Mouse (Mus musculus) embryonic fibroblast, embryonic 13.5 days (primary cell): ENCODE measurements around the gene Zfp658. TPM values are rescaled to one million over a fixed set of nuclear protein-coding genes. Genes with fewer than 3 reads are reported as not detected.

Experiments used
- H3K27ac ChIP-seq: 2 replicates; pipeline ENCODE4 v1.5.1; 2012; ENCODE audit warnings: low read length, control low read depth, inconsistent platforms; ENCODE audit not compliant: insufficient read depth
- H3K4me1 ChIP-seq: 2 replicates; pipeline ENCODE4 v1.6.1; 2011; ENCODE audit warnings: low read length; ENCODE audit not compliant: control insufficient read depth, insufficient read depth
- H3K4me3 ChIP-seq: 2 replicates; pipeline ENCODE4 v1.5.1; 2011; ENCODE audit warnings: mild to moderate bottlenecking, control low read depth, low read length; ENCODE audit not compliant: insufficient read depth
- CTCF ChIP-seq: IDR thresholded peaks from 2 replicates; pipeline ENCODE4 v1.5.1; 2011; ENCODE audit warnings: mild to moderate bottlenecking, control low read depth, low read length, moderate library complexity, borderline replicate concordance; ENCODE audit not compliant: insufficient read depth
- POLR2A ChIP-seq: IDR thresholded peaks from 2 replicates; pipeline ENCODE4 v1.6.1; 2011; ENCODE audit warnings: low read depth, mild to moderate bottlenecking, control low read depth, low read length, moderate library complexity
- polyA plus RNA-seq: library from polyadenylated mRNA; stranded (reverse); fragments of >200 nt; gene quantifications from 2 replicates; pipeline ENCODE4 v1.2.4, GENCODE M21; 2011; ENCODE audit warnings: low read depth; ENCODE audit not compliant: missing spikeins, insufficient read length

Zfp658 gene
- polyA plus RNA-seq, 1 experiment, result 2.8 TPM

DNA sequence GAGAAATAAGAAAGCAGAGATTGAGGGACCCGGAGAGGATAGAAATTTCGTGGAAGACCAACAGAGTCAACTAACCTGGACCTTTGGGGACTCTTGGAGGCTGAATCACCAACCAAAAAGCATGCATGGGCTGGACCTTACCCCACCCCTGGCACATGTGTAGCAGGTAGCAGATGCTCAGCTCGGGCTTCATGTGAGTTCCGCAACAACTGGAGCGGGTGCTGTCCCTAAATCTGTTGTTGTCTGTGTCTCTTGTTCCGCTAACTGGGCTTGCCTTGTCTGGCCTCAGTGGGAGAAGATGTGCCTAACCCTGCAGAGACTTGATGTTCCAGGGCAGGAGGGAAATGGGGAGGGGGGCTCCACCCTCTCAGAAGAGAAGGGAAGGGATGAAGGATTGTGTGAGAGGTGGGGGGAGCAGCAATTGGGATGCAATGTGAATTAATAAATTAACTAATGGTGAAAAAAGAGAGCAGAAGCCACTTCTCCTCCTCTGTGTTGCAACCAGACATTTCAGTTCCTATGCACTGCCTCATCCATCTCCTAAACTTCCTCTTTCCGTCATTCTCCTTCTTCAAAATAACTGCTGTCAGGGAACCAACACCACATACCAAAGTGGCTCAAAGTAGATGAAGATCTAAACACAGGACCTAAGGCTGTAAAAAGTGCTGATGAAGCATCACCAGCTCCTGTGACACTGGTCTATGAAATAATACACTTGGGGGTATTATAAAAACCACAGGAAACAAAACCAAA is 17.7 kb upstream of the Zfp658 start, which contains the start of gene Cd33:
Cd33 (minus strand) TSS at position 204 of the 753 bp plus-strand sequence.
- Histone ChIP-seq H3K4me3 (no peak within 1 kb of the TSS), H3K4me1 (no peaks in the 10 kb centered on the region), H3K27ac (no peak within 1 kb of the TSS)
- TF ChIP-seq CTCF (no peak), POLR2A (no peak)

DNA sequence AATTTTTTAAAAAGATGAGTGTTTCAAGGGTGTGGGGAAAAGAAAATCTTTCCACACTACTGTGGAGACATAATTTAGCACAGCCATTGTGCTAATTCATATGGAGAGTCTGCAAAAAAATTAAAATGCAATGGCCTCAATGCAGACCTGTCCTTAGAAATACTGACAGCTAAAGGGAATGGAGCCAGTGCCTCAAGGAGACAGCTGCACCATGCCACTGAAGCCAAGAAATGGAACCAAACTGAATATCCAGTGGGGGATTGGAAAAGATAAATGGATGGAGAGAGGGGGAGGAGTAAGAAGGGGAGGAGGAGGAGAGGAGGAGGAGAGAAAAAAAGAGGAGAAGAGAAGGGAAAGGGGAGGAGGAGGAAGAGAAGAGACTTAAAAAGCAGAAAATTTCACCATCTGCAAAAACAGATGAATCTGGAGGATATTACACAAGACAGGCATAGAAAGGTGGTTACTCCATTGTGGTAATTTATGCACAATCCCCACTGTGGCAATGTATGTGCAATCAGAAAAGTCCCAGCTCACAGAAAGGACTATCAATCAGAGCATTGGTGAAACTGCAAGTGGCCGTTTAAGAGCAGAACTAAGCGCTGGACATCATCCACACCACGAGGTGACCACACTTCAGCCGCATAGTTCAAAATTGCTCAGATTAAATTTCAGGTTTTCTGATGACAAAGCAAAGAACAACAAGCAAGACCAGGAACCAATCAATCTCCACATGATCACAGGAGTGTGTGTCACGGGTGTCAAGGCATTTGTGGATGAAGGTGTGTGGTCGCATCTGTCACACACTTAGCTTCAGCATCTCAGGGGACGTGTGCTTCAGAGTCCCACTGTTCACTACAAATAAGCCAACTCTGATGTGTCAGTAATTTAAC is 16.2 kb upstream of the Zfp658 start:
- Histone ChIP-seq H3K4me1 (no peaks in the 10 kb centered on the region), H3K4me3 (no peak overlapping the region), H3K27ac (no peak overlapping the region)
- TF ChIP-seq CTCF (no peak), POLR2A (no peak)

DNA sequence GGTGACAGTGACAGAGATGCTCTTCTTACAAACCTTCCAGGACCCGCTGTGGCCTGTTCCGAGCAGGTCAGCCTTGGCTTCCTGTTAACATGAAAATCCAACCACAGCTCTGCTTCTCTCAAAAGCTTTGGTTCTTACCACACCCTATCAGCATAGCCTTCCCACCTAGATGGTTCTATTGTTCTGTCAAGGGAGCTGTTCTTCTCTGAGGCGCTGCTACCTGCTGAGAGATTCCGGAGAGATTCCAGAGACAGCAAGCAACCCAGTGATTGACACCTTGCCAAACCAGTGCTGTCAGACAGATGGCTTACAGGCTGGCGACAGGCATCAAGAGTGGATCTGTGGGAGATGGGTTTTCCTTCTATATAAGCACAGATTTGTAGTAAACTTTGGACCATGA is 14.4 kb upstream of the Zfp658 start:
- no peak overlapping the region for H3K27ac ChIP-seq
- no peaks in the 10 kb centered on the region for H3K4me1 ChIP-seq
- no peak for TF ChIP-seq POLR2A
- no peak for TF ChIP-seq CTCF
- H3K4me3 ChIP-seq, result no peak overlapping the region

DNA sequence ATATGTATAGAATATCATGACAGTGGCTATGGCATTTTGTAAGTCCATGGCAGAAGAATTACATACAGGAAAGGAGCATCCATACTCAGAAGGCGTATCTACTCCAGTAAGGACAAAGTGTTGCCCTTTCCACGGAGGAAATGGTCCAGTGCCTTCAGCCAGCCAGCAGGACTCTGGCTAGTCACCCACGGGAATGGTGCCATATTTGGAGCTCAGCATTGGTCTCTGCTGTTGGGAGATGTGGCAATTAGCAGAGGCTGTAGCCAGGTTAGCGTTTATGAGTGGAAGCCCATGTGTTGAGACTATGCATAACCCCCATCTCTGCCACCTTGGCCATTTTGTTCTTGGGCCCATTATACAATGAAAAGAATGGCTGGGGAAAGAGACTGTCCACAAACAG is 13.8 kb upstream of the Zfp658 start:
- no peak overlapping the region for H3K27ac ChIP-seq
- TF ChIP-seq CTCF, result no peak
- H3K4me1 ChIP-seq, result peaks cover 3% of the 10 kb centered on the region; the same call in 1 of the 2 replicates
- no peak overlapping the region for H3K4me3 ChIP-seq

DNA sequence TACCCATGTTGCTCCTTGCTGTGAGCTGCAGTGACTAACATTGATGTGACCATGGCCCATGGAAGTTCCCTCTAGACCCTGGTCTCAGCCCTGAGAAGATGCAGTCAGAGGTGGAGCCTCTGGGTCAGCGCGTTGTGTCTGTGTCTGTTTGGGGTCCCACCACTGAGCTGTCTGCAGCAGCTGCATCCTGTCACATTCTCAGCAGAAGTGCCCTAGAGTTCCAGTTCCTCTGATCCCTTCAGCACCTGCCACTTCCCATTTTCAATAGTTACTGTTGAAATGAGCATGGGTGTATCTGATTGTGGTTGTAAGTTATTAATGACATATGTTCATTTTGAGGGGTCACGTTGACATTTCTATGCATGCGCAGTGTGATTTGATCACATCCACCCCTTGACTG is 8.9 kb upstream of the Zfp658 start:
- no peak overlapping the region for H3K27ac ChIP-seq
- H3K4me1 ChIP-seq, result peaks cover 5% of the 10 kb centered on the region
- TF ChIP-seq CTCF (no peak), POLR2A (no peak)
- no peak overlapping the region for H3K4me3 ChIP-seq

DNA sequence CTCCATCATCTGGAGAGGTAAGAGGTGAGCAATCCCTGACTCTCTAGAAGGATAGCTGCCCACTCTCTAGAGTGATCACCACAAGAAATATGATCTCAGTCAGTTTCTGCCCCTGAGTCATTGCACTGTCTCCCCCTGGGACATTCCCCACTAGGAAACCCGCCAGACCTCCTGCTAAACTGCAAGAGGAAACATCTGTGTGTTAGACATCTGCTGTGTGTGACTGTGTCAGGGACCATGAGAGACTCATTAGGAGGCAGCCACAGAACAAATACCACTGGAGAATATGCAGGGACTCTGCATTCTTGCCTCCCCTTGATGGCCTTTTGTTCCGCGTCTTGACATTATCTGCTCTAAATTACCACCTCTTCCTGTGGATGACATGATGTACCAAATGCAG is 7.5 kb upstream of the Zfp658 start:
- H3K4me3 ChIP-seq, result no peak overlapping the region
- peaks cover 5% of the 10 kb centered on the region for H3K4me1 ChIP-seq
- TF ChIP-seq CTCF (no peak), POLR2A (no peak)
- H3K27ac ChIP-seq, result peak overlapping the region; percentile 32

DNA sequence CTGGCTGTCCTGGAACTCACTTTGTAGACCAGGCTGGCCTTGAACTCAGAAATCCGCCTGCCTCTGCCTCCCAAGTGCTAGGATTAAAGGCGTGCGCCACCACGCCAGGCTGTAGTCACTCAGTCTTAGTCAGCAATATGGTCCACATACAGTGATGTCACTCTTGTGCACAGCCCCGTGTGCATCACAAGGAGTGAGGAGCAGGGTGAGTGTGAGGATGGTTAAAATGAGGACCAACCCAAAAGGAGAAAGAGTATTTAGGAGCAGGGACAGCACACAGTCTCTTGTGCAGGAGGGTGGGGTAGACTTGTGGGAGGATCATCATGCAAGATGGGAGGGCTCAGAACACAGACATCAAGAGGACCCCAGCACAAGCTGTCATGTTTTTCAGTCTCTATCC is 6.7 kb upstream of the Zfp658 start:
- Histone ChIP-seq H3K4me3 (no peak overlapping the region), H3K27ac (no peak overlapping the region), H3K4me1 (peaks cover 5% of the 10 kb centered on the region)
- TF ChIP-seq CTCF, result no peak
- TF ChIP-seq POLR2A, result no peak

DNA sequence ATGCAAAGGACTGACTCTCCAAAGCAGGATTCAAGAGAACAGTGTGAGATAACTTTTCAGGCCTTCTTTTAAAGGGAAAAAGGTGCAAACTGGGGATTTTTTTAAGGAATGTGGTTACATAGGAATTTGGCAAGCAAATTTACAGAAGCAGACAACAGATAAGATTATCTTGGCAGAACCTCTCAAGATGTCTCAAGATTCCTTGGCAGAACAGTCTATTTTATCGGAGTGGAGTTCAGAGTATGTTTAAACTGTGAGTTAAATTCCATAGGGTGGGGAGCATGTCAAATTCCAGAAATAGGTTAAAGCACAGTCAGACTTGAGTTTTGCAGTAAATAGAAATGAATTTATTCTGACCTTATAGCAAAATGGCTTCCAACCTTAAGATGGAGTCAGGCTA is 5.2 kb upstream of the Zfp658 start:
- TF ChIP-seq CTCF, result no peak
- no peak for TF ChIP-seq POLR2A
- Histone ChIP-seq H3K4me1 (peaks cover 5% of the 10 kb centered on the region), H3K4me3 (no peak overlapping the region), H3K27ac (peak overlapping the region; percentile 53)

DNA sequence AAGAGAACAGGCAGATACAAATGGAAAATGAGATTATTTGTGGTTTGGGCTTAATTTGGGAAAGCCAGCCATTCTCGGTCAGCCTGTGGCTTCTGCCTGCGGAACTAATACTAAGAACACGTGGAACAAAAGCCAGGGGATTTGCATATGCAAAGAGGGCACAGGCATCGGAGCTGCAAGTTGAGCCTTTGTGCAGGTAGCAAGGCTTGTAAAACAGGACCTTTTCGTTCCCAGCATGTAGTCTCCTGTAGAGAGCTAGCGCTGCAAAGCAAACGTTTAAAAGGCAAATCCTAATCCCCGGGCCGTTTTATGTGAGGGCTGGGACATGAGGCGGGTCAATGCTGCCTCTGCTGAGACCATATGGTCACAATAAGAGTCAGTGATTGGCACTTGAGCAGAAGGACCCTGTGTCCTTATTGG is 605 bp downstream of the Zfp658 start:
- peak overlapping the region; percentile 38; the same call in 1 of the 2 replicates for H3K27ac ChIP-seq
- peaks cover 4% of the 10 kb centered on the region; the same call in 1 of the 2 replicates for H3K4me1 ChIP-seq
- peak overlapping the region; percentile 65 for H3K4me3 ChIP-seq
- no peak for TF ChIP-seq CTCF
- peak; percentile 43; the same call in 1 of the 2 replicates for TF ChIP-seq POLR2A
